Mouse (Mus musculus): ENCODE data around the gene Gpr152. TPM values are rescaled to one million over a fixed set of nuclear protein-coding genes. Genes with fewer than 3 reads are reported as not detected.

The Gpr152 gene
- polyA plus RNA-seq, 1 experiment = not detected

DNA sequence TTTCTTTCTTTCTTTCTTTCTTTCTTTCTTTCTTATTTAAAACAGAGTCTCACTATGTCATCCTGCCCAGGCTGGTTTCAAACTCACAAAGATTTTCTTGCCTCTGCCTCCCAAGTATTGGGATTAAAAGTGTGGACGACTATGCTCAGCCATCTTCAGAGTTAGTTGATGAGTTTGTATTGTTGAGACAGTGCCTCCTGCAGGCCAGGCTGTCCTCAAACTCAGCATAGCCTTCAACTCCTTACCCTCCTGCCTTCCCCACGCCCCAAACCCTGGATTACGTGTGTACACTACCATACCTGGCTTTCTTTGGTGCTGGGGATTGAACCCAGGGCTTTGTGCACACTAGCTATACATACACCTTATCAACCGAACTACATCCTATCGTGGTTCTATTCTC, 3.1 kb upstream of the Gpr152 start:
- Histone ChIP-seq H3K27ac (ENCODE audit: insufficient read depth, low read depth, low read length) (no peak overlapping the region), H3K4me3 (ENCODE audit: insufficient read depth, low read depth, low read length) (no peak overlapping the region), H3K4me1 (ENCODE audit: control insufficient read depth, insufficient read depth, low read length) (peaks cover 2% of the 10 kb centered on the region; the same call in 1 of the 2 replicates)
- 83% methylated on average over 5 of the region's 5 CpGs for WGBS
- TF ChIP-seq CTCF (IDR thresholded peaks at IDR 0.05; ENCODE audit: insufficient read depth, low read depth, low read length) (no peak), POLR2A (IDR thresholded peaks at IDR 0.05; ENCODE audit: insufficient read depth, low read depth, low read length) (no peak)

GRCm38 (mm10) chr19:4137913-4138312, 1.7 kb upstream of the Gpr152 start:
- peaks cover 2% of the 10 kb centered on the region; the same call in 1 of the 2 replicates for H3K4me1 ChIP-seq (ENCODE audit: control insufficient read depth, insufficient read depth, low read length)
- WGBS = 76% methylated on average over 5 of the region's 5 CpGs
- H3K4me3 ChIP-seq (ENCODE audit: insufficient read depth, low read depth, low read length) = no peak overlapping the region
- no peak overlapping the region for H3K27ac ChIP-seq (ENCODE audit: insufficient read depth, low read depth, low read length)
- no peak for TF ChIP-seq POLR2A (IDR thresholded peaks at IDR 0.05; ENCODE audit: insufficient read depth, low read depth, low read length)
- no peak for TF ChIP-seq CTCF (IDR thresholded peaks at IDR 0.05; ENCODE audit: insufficient read depth, low read depth, low read length)

DNA sequence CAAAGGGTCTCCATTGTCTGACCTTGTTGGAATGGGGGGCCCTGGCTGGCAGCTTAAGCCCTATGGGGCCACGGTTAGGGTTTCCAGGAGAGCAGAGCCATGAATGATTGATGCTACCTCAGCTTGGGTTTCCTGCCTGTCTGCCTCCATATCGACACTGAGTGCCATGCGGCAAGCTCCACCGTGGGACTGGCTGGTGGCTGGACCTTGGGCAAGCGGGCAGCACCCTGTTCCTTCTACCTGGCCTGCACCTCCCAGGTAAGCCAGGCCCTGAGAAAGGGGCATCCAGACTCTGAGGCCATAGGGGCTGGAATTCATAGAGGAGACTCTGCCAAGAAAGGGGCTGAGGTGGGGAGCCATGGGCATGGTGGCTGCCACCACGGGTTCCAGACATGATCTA, 560 bp downstream of the Gpr152 start:
- peaks cover 2% of the 10 kb centered on the region; the same call in 1 of the 2 replicates for H3K4me1 ChIP-seq (ENCODE audit: control insufficient read depth, insufficient read depth, low read length)
- no peak overlapping the region for H3K27ac ChIP-seq (ENCODE audit: insufficient read depth, low read depth, low read length)
- H3K4me3 ChIP-seq (ENCODE audit: insufficient read depth, low read depth, low read length) = no peak overlapping the region
- 78% methylated on average over 6 of the region's 6 CpGs for WGBS
- TF ChIP-seq POLR2A (IDR thresholded peaks at IDR 0.05; ENCODE audit: insufficient read depth, low read depth, low read length) (no peak), CTCF (IDR thresholded peaks at IDR 0.05; ENCODE audit: insufficient read depth, low read depth, low read length) (no peak)

GRCm38 (mm10) chr19:4142416-4143173, 3.0 kb downstream of the Gpr152 start:
- H3K27ac ChIP-seq (ENCODE audit: insufficient read depth, low read depth, low read length) = no peak overlapping the region
- H3K4me1 ChIP-seq (ENCODE audit: control insufficient read depth, insufficient read depth, low read length) = peaks cover 9% of the 10 kb centered on the region; the same call in 1 of the 2 replicates
- 80% methylated on average over 18 of the region's 18 CpGs for WGBS
- TF ChIP-seq CTCF (IDR thresholded peaks at IDR 0.05; ENCODE audit: insufficient read depth, low read depth, low read length) = no peak
- TF ChIP-seq POLR2A (IDR thresholded peaks at IDR 0.05; ENCODE audit: insufficient read depth, low read depth, low read length) = no peak
- H3K4me3 ChIP-seq (ENCODE audit: insufficient read depth, low read depth, low read length) = no peak overlapping the region

DNA sequence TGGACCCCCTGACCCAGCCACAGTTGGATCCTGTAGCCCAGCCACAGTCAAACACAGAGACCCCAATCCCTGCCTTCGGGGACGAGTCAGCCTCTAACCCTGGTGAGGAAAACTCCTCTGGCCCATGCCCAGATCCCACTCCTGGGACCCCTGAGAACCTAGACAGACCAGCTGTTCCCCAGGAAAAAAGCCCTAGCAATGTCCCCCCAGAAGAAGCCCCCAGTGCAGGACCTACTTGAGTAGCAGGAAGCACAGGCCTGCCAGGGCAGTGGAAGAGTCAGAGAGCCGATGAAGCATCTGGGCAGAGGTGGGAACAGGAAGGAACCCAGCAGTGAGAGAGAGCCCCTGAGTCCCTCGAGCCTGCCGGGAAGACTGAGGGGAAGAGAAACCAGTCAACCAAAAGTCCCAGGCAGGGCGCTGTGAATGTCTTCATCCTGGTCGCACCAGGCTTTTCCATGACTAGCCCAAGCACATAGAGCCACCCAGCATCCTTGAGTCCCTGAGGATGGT, 4.2 kb downstream of the Gpr152 start, which contains the start of gene Cabp4:
Gene Cabp4, minus strand, starts transcription at position 275 of the 510 bp plus-strand sequence.
- 82% methylated on average over 7 of the region's 7 CpGs for WGBS
- TF ChIP-seq CTCF (IDR thresholded peaks at IDR 0.05; ENCODE audit: insufficient read depth, low read depth, low read length) = no peak
- no peak for TF ChIP-seq POLR2A (IDR thresholded peaks at IDR 0.05; ENCODE audit: insufficient read depth, low read depth, low read length)
- H3K27ac ChIP-seq (ENCODE audit: insufficient read depth, low read depth, low read length) = no peak within 1 kb of the TSS

GRCm38 (mm10) chr19:4144550-4145498, 5.2 kb downstream of the Gpr152 start:
- Histone ChIP-seq H3K4me1 (ENCODE audit: control insufficient read depth, insufficient read depth, low read length) (peaks cover 21% of the 10 kb centered on the region), H3K4me3 (ENCODE audit: insufficient read depth, low read depth, low read length) (no peak overlapping the region), H3K27ac (ENCODE audit: insufficient read depth, low read depth, low read length) (no peak overlapping the region)
- 77% methylated on average over 16 of the region's 16 CpGs for WGBS
- TF ChIP-seq POLR2A (IDR thresholded peaks at IDR 0.05; ENCODE audit: insufficient read depth, low read depth, low read length) (no peak), CTCF (IDR thresholded peaks at IDR 0.05; ENCODE audit: insufficient read depth, low read depth, low read length) (no peak)

More for the DNA sequence above, 4.2 kb downstream of the Gpr152 start, which contains the start of gene Cabp4:
- peaks cover 11% of the 10 kb centered on the region; the same call in 1 of the 2 replicates for H3K4me1 ChIP-seq (ENCODE audit: control insufficient read depth, insufficient read depth, low read length)
- H3K4me3 ChIP-seq (ENCODE audit: insufficient read depth, low read depth, low read length) = no peak within 1 kb of the TSS

GRCm38 (mm10) chr19:4145936-4146335, 6.3 kb downstream of the Gpr152 start:
- H3K4me3 ChIP-seq (ENCODE audit: insufficient read depth, low read depth, low read length) = no peak overlapping the region
- 81% methylated on average over 5 of the region's 5 CpGs for WGBS
- H3K4me1 ChIP-seq (ENCODE audit: control insufficient read depth, insufficient read depth, low read length) = peaks cover 32% of the 10 kb centered on the region
- no peak overlapping the region for H3K27ac ChIP-seq (ENCODE audit: insufficient read depth, low read depth, low read length)
- no peak for TF ChIP-seq CTCF (IDR thresholded peaks at IDR 0.05; ENCODE audit: insufficient read depth, low read depth, low read length)
- TF ChIP-seq POLR2A (IDR thresholded peaks at IDR 0.05; ENCODE audit: insufficient read depth, low read depth, low read length) = no peak

DNA sequence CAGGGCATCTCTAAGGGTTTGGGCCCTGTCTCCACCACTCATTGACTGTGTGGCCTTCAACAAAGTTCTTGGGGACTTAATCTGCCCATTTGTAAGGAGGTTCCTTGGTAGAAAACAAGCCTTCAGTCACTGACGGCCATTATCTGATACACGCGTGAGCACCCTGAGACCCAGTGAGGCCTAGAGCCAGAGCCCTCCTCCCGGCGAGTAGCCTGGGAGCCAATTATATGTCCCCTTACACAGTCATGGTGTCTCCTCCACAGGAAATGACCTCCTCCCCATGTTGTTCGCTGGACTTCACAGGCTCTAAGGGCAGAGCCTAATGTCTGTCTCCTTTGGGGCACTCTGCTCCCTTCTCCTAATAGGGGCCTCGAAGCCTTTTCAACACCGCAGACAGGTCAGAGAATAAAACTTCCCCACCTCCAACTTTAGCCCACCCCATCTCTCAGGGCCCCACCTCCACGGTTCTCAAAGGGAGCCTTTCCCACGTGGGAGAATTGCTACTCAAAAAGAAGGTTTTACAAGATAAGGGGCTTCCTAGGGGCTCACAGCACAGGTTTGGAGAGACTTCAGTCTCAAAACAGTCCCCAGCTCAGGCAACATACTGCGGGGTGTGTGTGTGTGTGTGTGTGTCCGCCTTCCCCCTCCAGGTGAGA, 6.9 kb downstream of the Gpr152 start:
- H3K27ac ChIP-seq (ENCODE audit: insufficient read depth, low read depth, low read length) = no peak overlapping the region
- no peak overlapping the region for H3K4me3 ChIP-seq (ENCODE audit: insufficient read depth, low read depth, low read length)
- peaks cover 32% of the 10 kb centered on the region for H3K4me1 ChIP-seq (ENCODE audit: control insufficient read depth, insufficient read depth, low read length)
- WGBS = 58% methylated on average over 12 of the region's 12 CpGs
- TF ChIP-seq POLR2A (IDR thresholded peaks at IDR 0.05; ENCODE audit: insufficient read depth, low read depth, low read length) (no peak), CTCF (IDR thresholded peaks at IDR 0.05; ENCODE audit: insufficient read depth, low read depth, low read length) (no peak)

Measured in olfactory bulb, adult 2 months (tissue).